Mouse (Mus musculus) heart, embryonic 12.5 days (tissue): ENCODE measurements at regions not wholly inside any gene's neighbourhood (a gene's known extent, or its start where the extent isn't known, plus 50 kb on each side); places are given as distances from the start of the nearest gene placed in this dataset.

ENCODE experiments used
- ATAC-seq: fragments of 200-750 bp; cut with Nextera tagmentation; 2 replicates; pipeline ENCODE4 v1.8.0; 2017; ENCODE audit warnings: moderate TSS enrichment, moderate library complexity; ENCODE audit not compliant: insufficient number of reproducible peaks, low FRiP score
- H3K27ac ChIP-seq: fragments of 300-500 bp; sonication (generic); 2 replicates; pipeline ENCODE4 v1.5.1; 2016; ENCODE audit warnings: mild to moderate bottlenecking, moderate library complexity; ENCODE audit not compliant: poor library complexity, severe bottlenecking
- H3K27me3 ChIP-seq: fragments of 300-500 bp; sonication (generic); replicated peaks from 2 replicates; pipeline ENCODE4 v1.6.1; 2016; ENCODE audit warnings: mild to moderate bottlenecking, moderate library complexity
- H3K36me3 ChIP-seq: fragments of 300-500 bp; sonication (generic); 2 replicates; pipeline ENCODE4 v1.6.1; 2016; ENCODE audit warnings: mild to moderate bottlenecking, moderate library complexity
- H3K4me1 ChIP-seq: fragments of 300-500 bp; sonication (generic); replicated peaks from 2 replicates; pipeline ENCODE4 v1.6.1; 2016; ENCODE audit warnings: mild to moderate bottlenecking
- H3K4me2 ChIP-seq: fragments of 300-500 bp; sonication (generic); 2 replicates; pipeline ENCODE4 v1.6.1; 2016; ENCODE audit warnings: mild to moderate bottlenecking, moderate library complexity
- H3K4me3 ChIP-seq: fragments of 300-500 bp; sonication (generic); 2 replicates; pipeline ENCODE4 v1.5.1; 2016; ENCODE audit warnings: mild to moderate bottlenecking
- H3K9ac ChIP-seq: fragments of 300-500 bp; sonication (generic); 2 replicates; pipeline ENCODE4 v1.6.1; 2016; ENCODE audit warnings: mild to moderate bottlenecking, moderate library complexity
- H3K9me3 ChIP-seq: fragments of 300-500 bp; sonication (generic); replicated peaks from 2 replicates; pipeline ENCODE4 v1.6.1; 2016; ENCODE audit warnings: mild to moderate bottlenecking, moderate library complexity
- WGBS: fragments of 180-500 bp; shearing (Covaris S2); methylation state at CpG from one replicate; pipeline ENCODE4 v1.1.7; 2016; 5-methylcytosine and 5-hydroxymethylcytosine counted together

GRCm38 (mm10) chr16:57881575-57882094 lies 127.1 kb upstream of the Col8a1 start:
- H3K4me2 ChIP-seq, result no peak overlapping the region
- no peak overlapping the region for H3K4me3 ChIP-seq
- H3K9me3 ChIP-seq, result no peaks in the 10 kb centered on the region
- ATAC-seq, result no peak
- no peak overlapping the region for H3K27ac ChIP-seq
- 0 out of 2 replicates have a peak, but pooled peaks cover 3% of the 10 kb centered on the region for H3K4me1 ChIP-seq
- WGBS, result 45% methylated on average over 8 of the region's 8 CpGs
- H3K36me3 ChIP-seq, result no peaks in the 10 kb centered on the region
- H3K27me3 ChIP-seq, result no peaks in the 10 kb centered on the region
- H3K9ac ChIP-seq, result no peak overlapping the region

- ATAC-seq, result no peak
- 77% methylated on average over 2 of the region's 2 CpGs for WGBS
- no peaks in the 10 kb centered on the region for H3K27me3 ChIP-seq
- H3K9me3 ChIP-seq, result no peaks in the 10 kb centered on the region
- H3K4me1 ChIP-seq, result no peaks in the 10 kb centered on the region
- H3K9ac ChIP-seq, result no peak overlapping the region
- H3K27ac ChIP-seq, result no peak overlapping the region
- H3K36me3 ChIP-seq, result no peaks in the 10 kb centered on the region
- no peak overlapping the region for H3K4me2 ChIP-seq
- no peak overlapping the region for H3K4me3 ChIP-seq
Measured at GRCm38 (mm10) chr16:57888138-57888537, 133.6 kb upstream of the Col8a1 start.

GRCm38 (mm10) chr16:57888553-57888952 lies 134.0 kb upstream of the Col8a1 start:
- H3K4me2 ChIP-seq, result no peak overlapping the region
- H3K4me1 ChIP-seq, result no peaks in the 10 kb centered on the region
- H3K4me3 ChIP-seq, result no peak overlapping the region
- no peaks in the 10 kb centered on the region for H3K27me3 ChIP-seq
- no peaks in the 10 kb centered on the region for H3K36me3 ChIP-seq
- WGBS, result 78% methylated on average over 2 of the region's 2 CpGs
- H3K9ac ChIP-seq, result no peak overlapping the region
- no peak for ATAC-seq
- H3K9me3 ChIP-seq, result no peaks in the 10 kb centered on the region
- no peak overlapping the region for H3K27ac ChIP-seq

- no peak overlapping the region for H3K4me2 ChIP-seq
- no peaks in the 10 kb centered on the region for H3K27me3 ChIP-seq
- H3K9ac ChIP-seq, result no peak overlapping the region
- H3K27ac ChIP-seq, result no peak overlapping the region
- H3K4me1 ChIP-seq, result no peaks in the 10 kb centered on the region
- no peak for ATAC-seq
- H3K9me3 ChIP-seq, result no peaks in the 10 kb centered on the region
- no peaks in the 10 kb centered on the region for H3K36me3 ChIP-seq
- H3K4me3 ChIP-seq, result no peak overlapping the region
- WGBS, result 81% methylated on average over 5 of the region's 5 CpGs
Measured at GRCm38 (mm10) chr16:57890135-57890534, 135.6 kb upstream of the Col8a1 start.

- WGBS, result 82% methylated on average over 2 of the region's 2 CpGs
Measured at GRCm38 (mm10) chr16:57893111-57893510, 138.6 kb upstream of the Col8a1 start.

GRCm38 (mm10) chr16:57893698-57894352 lies 139.3 kb upstream of the Col8a1 start:
- Histone ChIP-seq H3K4me3 (no peak overlapping the region), H3K27ac (no peak overlapping the region), H3K9me3 (no peaks in the 10 kb centered on the region), H3K27me3 (no peaks in the 10 kb centered on the region), H3K36me3 (no peaks in the 10 kb centered on the region), H3K4me2 (no peak overlapping the region), H3K9ac (no peak overlapping the region), H3K4me1 (no peaks in the 10 kb centered on the region)
- 70% methylated on average over 5 of the region's 5 CpGs for WGBS
- no peak for ATAC-seq

More at GRCm38 (mm10) chr16:57893111-57893510, 138.6 kb upstream of the Col8a1 start:
- H3K9ac ChIP-seq, result no peak overlapping the region
- H3K9me3 ChIP-seq, result no peaks in the 10 kb centered on the region
- no peak overlapping the region for H3K4me2 ChIP-seq
- H3K4me3 ChIP-seq, result no peak overlapping the region
- no peaks in the 10 kb centered on the region for H3K4me1 ChIP-seq
- no peaks in the 10 kb centered on the region for H3K36me3 ChIP-seq
- ATAC-seq, result no peak
- no peaks in the 10 kb centered on the region for H3K27me3 ChIP-seq
- no peak overlapping the region for H3K27ac ChIP-seq

GRCm38 (mm10) chr16:57901006-57901405 lies 146.5 kb upstream of the Col8a1 start:
- ATAC-seq, result no peak
- 49% methylated on average over 4 of the region's 4 CpGs for WGBS
- H3K4me1 ChIP-seq, result no peaks in the 10 kb centered on the region
- no peak overlapping the region for H3K4me2 ChIP-seq
- no peaks in the 10 kb centered on the region for H3K27me3 ChIP-seq
- H3K9me3 ChIP-seq, result no peaks in the 10 kb centered on the region
- H3K9ac ChIP-seq, result no peak overlapping the region
- H3K4me3 ChIP-seq, result no peak overlapping the region
- no peaks in the 10 kb centered on the region for H3K36me3 ChIP-seq
- no peak overlapping the region for H3K27ac ChIP-seq

GRCm38 (mm10) chr16:57902498-57902897 lies 148.0 kb upstream of the Col8a1 start:
- Histone ChIP-seq H3K4me3 (no peak overlapping the region), H3K27me3 (no peaks in the 10 kb centered on the region), H3K27ac (no peak overlapping the region), H3K4me2 (no peak overlapping the region), H3K4me1 (no peaks in the 10 kb centered on the region), H3K36me3 (no peaks in the 10 kb centered on the region), H3K9me3 (no peaks in the 10 kb centered on the region), H3K9ac (no peak overlapping the region)
- 69% methylated on average over 3 of the region's 3 CpGs for WGBS
- no peak for ATAC-seq

- Histone ChIP-seq H3K36me3 (no peaks in the 10 kb centered on the region), H3K27me3 (no peaks in the 10 kb centered on the region), H3K4me2 (no peak overlapping the region), H3K4me3 (no peak overlapping the region), H3K4me1 (no peaks in the 10 kb centered on the region), H3K9me3 (no peaks in the 10 kb centered on the region), H3K27ac (no peak overlapping the region), H3K9ac (no peak overlapping the region)
- ATAC-seq, result no peak
- WGBS, result 52% methylated on average over 2 of the region's 2 CpGs
Measured at GRCm38 (mm10) chr16:57912001-57912400, 157.5 kb upstream of the Col8a1 start.

- no peak overlapping the region for H3K27ac ChIP-seq
- H3K27me3 ChIP-seq, result no peaks in the 10 kb centered on the region
- no peaks in the 10 kb centered on the region for H3K9me3 ChIP-seq
- H3K36me3 ChIP-seq, result no peaks in the 10 kb centered on the region
- H3K4me1 ChIP-seq, result no peaks in the 10 kb centered on the region
- no peak overlapping the region for H3K4me2 ChIP-seq
- no peak overlapping the region for H3K9ac ChIP-seq
- ATAC-seq, result no peak
- no peak overlapping the region for H3K4me3 ChIP-seq
- 76% methylated on average over 1 of the region's 1 CpGs for WGBS
Measured at GRCm38 (mm10) chr16:57914506-57914905, 160.0 kb upstream of the Col8a1 start.

GRCm38 (mm10) chr16:57915451-57915850 lies 160.9 kb upstream of the Col8a1 start:
- no peak overlapping the region for H3K27ac ChIP-seq
- no peak overlapping the region for H3K4me2 ChIP-seq
- H3K9ac ChIP-seq, result no peak overlapping the region
- ATAC-seq, result no peak
- H3K4me1 ChIP-seq, result no peaks in the 10 kb centered on the region
- H3K27me3 ChIP-seq, result no peaks in the 10 kb centered on the region
- no peaks in the 10 kb centered on the region for H3K36me3 ChIP-seq
- H3K9me3 ChIP-seq, result no peaks in the 10 kb centered on the region
- 67% methylated on average over 2 of the region's 2 CpGs for WGBS
- H3K4me3 ChIP-seq, result no peak overlapping the region
